Mouse (Mus musculus) ES-E14 (cell line): ENCODE measurements around the gene Rps19bp1.

Experiments
- CHD2 ChIP-seq: IDR thresholded peaks from 2 replicates; pipeline ENCODE4 v1.6.1; 2014; ENCODE audit warnings: mild to moderate bottlenecking, low read depth, low read length, inconsistent platforms
- HCFC1 ChIP-seq: IDR thresholded peaks from 2 replicates; pipeline ENCODE4 v1.6.1; 2012; ENCODE audit warnings: low read length, inconsistent platforms, borderline replicate concordance; ENCODE audit not compliant: insufficient read depth
- MAFK ChIP-seq: IDR thresholded peaks from 2 replicates; pipeline ENCODE4 v1.6.1; 2014; ENCODE audit warnings: mild to moderate bottlenecking, low read depth, low read length, inconsistent platforms; ENCODE audit not compliant: insufficient read depth
- ZC3H11A ChIP-seq: IDR thresholded peaks from 2 replicates; pipeline ENCODE4 v1.6.1; 2012; ENCODE audit warnings: low read depth, mild to moderate bottlenecking, inconsistent platforms, low read length, borderline replicate concordance
- ZNF384 ChIP-seq: IDR thresholded peaks from 2 replicates; pipeline ENCODE4 v1.6.1; 2012; ENCODE audit warnings: low read depth, low read length, inconsistent platforms

DNA sequence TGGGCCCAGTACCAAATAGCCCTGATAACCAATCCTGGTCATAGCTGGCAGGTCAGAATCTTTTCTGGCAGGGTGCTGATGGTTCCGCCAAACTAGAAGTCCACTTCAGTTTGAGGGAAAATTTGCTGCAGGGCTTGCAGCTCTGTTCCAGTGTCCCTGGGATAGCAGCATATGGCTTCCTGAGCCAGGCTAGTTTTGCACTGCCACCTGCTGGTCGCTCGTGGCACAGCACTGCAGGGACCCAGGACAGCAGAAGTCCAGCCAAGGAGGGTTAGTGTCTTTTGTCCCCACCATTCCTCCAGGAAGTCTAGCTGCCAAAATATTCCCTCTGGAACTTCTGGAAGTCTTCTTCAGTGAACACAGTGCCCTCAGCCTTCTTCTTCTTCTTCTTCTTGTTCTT, 3.4 kb downstream of the Rps19bp1 start:
- TF ChIP-seq ZNF384 (no peak), ZC3H11A (peak; percentile 25; the same call in 1 of the 2 replicates), MAFK (0 out of 2 replicates have a peak, but pooled peaks have one; percentile 27), CHD2 (no peak), HCFC1 (no peak)
